Mouse (Mus musculus) liver, embryonic 12.5 days (tissue): Measurements from ENCODE around the gene Bsn. TPM values are rescaled to one million over a fixed set of nuclear protein-coding genes. Genes with fewer than 3 reads are reported as not detected.

Experiments used
- ATAC-seq: fragments of 200-750 bp; cut with Nextera tagmentation; 2 replicates; pipeline ENCODE4 v1.8.0; 2017; ENCODE audit warnings: moderate number of reproducible peaks, mild to moderate bottlenecking, moderate library complexity
- H3K27ac ChIP-seq: fragments of 300-500 bp; sonication (generic); 2 replicates; pipeline ENCODE4 v1.5.1; 2016; ENCODE audit warnings: mild to moderate bottlenecking
- H3K27me3 ChIP-seq: fragments of 300-500 bp; sonication (generic); replicated peaks from 2 replicates; pipeline ENCODE4 v1.6.1; 2016; ENCODE audit warnings: mild to moderate bottlenecking, moderate library complexity
- H3K36me3 ChIP-seq: fragments of 300-500 bp; sonication (generic); 2 replicates; pipeline ENCODE4 v1.6.1; 2016; ENCODE audit warnings: mild to moderate bottlenecking, moderate library complexity
- H3K4me1 ChIP-seq: fragments of 300-500 bp; sonication (generic); 2 replicates; pipeline ENCODE4 v1.6.1; 2016
- H3K4me2 ChIP-seq: fragments of 300-500 bp; sonication (generic); 2 replicates; pipeline ENCODE4 v1.6.1; 2016; ENCODE audit warnings: mild to moderate bottlenecking, moderate library complexity
- H3K4me3 ChIP-seq: fragments of 300-500 bp; sonication (generic); 2 replicates; pipeline ENCODE4 v1.5.1; 2016; ENCODE audit warnings: mild to moderate bottlenecking, moderate library complexity
- H3K9ac ChIP-seq: fragments of 300-500 bp; sonication (generic); 2 replicates; pipeline ENCODE4 v1.6.1; 2016; ENCODE audit warnings: mild to moderate bottlenecking, moderate library complexity
- H3K9me3 ChIP-seq: fragments of 300-500 bp; sonication (generic); replicated peaks from 2 replicates; pipeline ENCODE4 v1.6.1; 2016; ENCODE audit warnings: mild to moderate bottlenecking, moderate library complexity
- WGBS: fragments of 180-500 bp; shearing (Covaris S2); methylation state at CpG from one replicate; pipeline ENCODE4 v1.1.7; 2016; ENCODE audit not compliant: insufficient replicate concordance; 5-methylcytosine and 5-hydroxymethylcytosine counted together
- microRNA-seq: library from miRNA; unstranded; fragments of <30 nt; microRNA quantifications from one replicate; pipeline ENCODE4, GENCODE M21; 2017
- polyA plus RNA-seq: library from polyadenylated mRNA; unstranded; fragments of >200 nt; fragmentation: Nextera tagmentation; extraction: Ambion mirVana; gene quantifications from 2 replicates; pipeline ENCODE4 v1.2.1, GENCODE M21; 2016

Bsn gene
- polyA plus RNA-seq, 1 experiment from 2014 or later = 2.8 TPM

DNA sequence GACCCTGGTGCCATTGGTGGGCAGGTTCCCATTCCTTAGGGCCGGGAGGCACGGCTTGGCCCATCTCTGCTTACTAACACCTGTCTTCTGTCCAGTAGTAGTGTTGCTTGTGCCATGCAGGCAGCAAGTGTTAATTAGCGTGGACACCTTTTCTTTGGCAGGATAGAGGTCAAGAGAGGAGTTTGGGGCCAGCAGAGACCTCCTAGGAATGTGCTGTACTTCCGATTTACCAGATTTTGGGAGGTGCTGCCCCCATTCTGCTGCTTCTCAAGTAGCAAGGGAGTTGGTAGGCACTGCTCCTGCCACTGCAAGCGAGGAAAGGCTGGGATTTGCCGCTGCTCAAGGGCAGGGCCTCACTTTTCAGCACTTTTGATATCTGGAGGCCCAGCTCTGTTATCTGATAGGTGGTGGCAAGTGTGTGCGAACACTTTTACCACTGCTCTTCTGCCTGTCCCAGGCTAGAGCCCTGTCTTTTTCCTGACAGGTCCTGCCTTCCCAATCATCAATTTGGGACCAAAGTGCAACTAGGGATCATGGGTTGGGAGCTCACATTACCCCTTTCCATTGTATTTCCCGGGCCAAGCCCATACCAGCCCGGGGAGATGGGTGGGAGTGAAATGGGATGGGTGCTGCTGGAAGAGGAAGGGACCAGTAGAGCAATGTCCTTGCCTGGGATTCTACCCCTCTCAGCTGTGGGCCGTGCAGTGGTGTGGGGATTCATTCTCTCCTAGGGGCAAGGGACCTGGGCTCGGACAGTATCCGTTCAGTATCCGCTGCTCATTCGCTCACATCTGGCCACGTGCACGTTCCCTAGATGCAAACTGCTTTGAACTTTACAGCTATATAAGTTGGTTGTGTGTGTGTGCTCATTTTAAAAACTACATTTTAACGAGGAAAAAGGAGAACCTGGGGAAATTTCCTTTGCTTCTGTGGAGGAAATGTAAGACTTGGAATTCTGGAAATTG is 142.3 kb downstream of the Bsn start:
- peaks cover 70% of the 10 kb centered on the region for H3K36me3 ChIP-seq
- H3K27me3 ChIP-seq = no peaks in the 10 kb centered on the region
- ATAC-seq = no peak; the same call in 1 of the 2 replicates
- H3K9ac ChIP-seq = peak overlapping the region; percentile 73
- H3K4me2 ChIP-seq = peak overlapping the region; percentile 94
- peak overlapping the region; percentile 79 for H3K4me3 ChIP-seq
- WGBS = 36% methylated on average over 17 of the region's 17 CpGs
- H3K9me3 ChIP-seq = no peaks in the 10 kb centered on the region
- H3K4me1 ChIP-seq = peaks cover 59% of the 10 kb centered on the region
- peak overlapping the region; percentile 91 for H3K27ac ChIP-seq

GRCm38 (mm10) chr9:108046582-108046981 is 143.6 kb downstream of the Bsn start:
- Histone ChIP-seq H3K9ac (0 out of 2 replicates have a peak overlapping the region, but pooled peaks have one; percentile 14), H3K27ac (peak overlapping the region; percentile 91), H3K4me3 (no peak overlapping the region), H3K4me1 (peaks cover 47% of the 10 kb centered on the region), H3K4me2 (peak overlapping the region; percentile 94), H3K36me3 (peaks cover 72% of the 10 kb centered on the region), H3K27me3 (no peaks in the 10 kb centered on the region), H3K9me3 (no peaks in the 10 kb centered on the region)
- ATAC-seq = no peak
- 86% methylated on average over 4 of the region's 4 CpGs for WGBS

Small RNA genes lying within 50 kb of the gene (microRNA-seq; reads per million reads assigned to microRNA genes)
- not detected for gene Gm47303
- gene Mir7088 = not detected

Other genes with a start within 250 kb of the Bsn start
- gene Traip, start 240.2 kb downstream of the Bsn start, polyA plus RNA-seq = 20.9 and 22.2 TPM in 2 replicates
- gene Uba7, start 214.9 kb downstream of the Bsn start, polyA plus RNA-seq = 63.1 and 63.7 TPM in 2 replicates
- 1.2 and 1.4 TPM in 2 replicates for gene Gm20661, start 207.3 kb downstream of the Bsn start, polyA plus RNA-seq
- 64.3 and 68.7 TPM in 2 replicates for gene Inka1, start 204.5 kb downstream of the Bsn start, polyA plus RNA-seq
- gene Cdhr4, start 197.9 kb downstream of the Bsn start, polyA plus RNA-seq = 2.6 and 3.7 TPM in 2 replicates
- 0.69 and 0.75 TPM in 2 replicates for gene Gm20662, start 194.0 kb downstream of the Bsn start, polyA plus RNA-seq
- 43.7 and 47.7 TPM in 2 replicates for gene Ip6k1, start 187.9 kb downstream of the Bsn start, polyA plus RNA-seq
- gene Gmppb, start 141.1 kb downstream of the Bsn start, polyA plus RNA-seq = 22.1 and 22.6 TPM in 2 replicates
- 2.2 and 2.5 TPM in 2 replicates for gene Amigo3, start 137.2 kb downstream of the Bsn start, polyA plus RNA-seq
- gene Mst1, start 109.9 kb downstream of the Bsn start, polyA plus RNA-seq = 14.5 and 15.7 TPM in 2 replicates
- 96.6 and 101 TPM in 2 replicates for gene Rnf123, start 107.0 kb downstream of the Bsn start, polyA plus RNA-seq
- 199 and 215 TPM in 2 replicates for gene Apeh, start 95.8 kb downstream of the Bsn start, polyA plus RNA-seq
- gene Dag1, start 73.6 kb upstream of the Bsn start, polyA plus RNA-seq = 20.7 and 22.1 TPM in 2 replicates
- 5.8 and 7.9 TPM in 2 replicates for gene Nicn1, start 100.0 kb upstream of the Bsn start, polyA plus RNA-seq
- gene Amt, start 106.5 kb upstream of the Bsn start, polyA plus RNA-seq = 10.9 and 12.9 TPM in 2 replicates
- gene Rhoa, start 115.7 kb upstream of the Bsn start, polyA plus RNA-seq = 249 and 259 TPM in 2 replicates
- gene Tcta, start 115.8 kb upstream of the Bsn start, polyA plus RNA-seq = 13.4 TPM in 2 replicates
- 5,938 and 5,957 TPM in 2 replicates for gene Gpx1, start 148.5 kb upstream of the Bsn start, polyA plus RNA-seq
- 87.4 and 92.1 TPM in 2 replicates for gene Usp4, start 157.5 kb upstream of the Bsn start, polyA plus RNA-seq
- 0.32 and 0.59 TPM in 2 replicates for gene 1700102P08Rik, start 202.4 kb upstream of the Bsn start, polyA plus RNA-seq
- 0.55 TPM in 2 replicates for gene Ccdc36, start 238.1 kb upstream of the Bsn start, polyA plus RNA-seq
- gene BC048562, start 246.1 kb upstream of the Bsn start, polyA plus RNA-seq = not detected in 2 replicates